Mouse (Mus musculus) retina, postnatal 1 day (tissue): ENCODE results near the gene Rab36.

Experiments used
- DNase-seq: peaks from one replicate; pipeline ENCODE4 v3.0.0-alpha.2; 2012

The Rab36 gene

DNA sequence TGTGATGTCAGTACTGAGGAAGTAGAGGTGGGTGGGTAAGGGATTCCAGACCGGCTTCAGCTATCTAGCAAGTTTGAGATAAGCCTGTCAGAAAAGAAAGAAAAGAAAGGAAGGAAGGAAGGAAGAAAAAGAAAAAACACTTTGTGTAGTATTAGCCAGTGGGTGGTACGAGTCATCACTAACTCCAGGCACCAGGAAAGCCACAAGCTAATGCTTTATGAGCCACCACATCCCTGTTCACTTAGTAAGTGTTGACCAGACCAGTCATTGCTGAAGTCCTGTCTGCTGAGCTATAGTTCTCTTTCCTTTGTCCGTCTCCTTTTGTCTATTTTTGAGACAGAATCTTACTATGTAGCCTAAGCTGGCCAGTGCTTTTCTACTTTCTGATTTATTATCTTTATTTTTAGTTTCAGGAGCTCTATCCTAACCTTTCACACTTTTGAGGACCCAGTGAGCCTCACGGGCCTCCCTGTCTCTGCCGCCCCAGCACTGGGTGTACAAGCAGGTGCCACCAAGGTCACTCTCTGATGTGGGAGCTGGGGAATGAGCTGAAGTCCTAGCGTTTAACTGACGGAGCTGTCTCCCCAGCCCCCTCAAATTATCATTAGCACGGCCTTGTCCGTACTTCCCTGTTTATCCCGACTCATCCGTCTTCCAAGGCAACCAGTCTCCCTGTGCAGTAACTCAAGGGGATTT, 33.6 kb downstream of the Rab36 start:
- DNase-seq, result no peak

GRCm38 (mm10) chr10:75075665-75076064, 38.8 kb downstream of the Rab36 start:
- no peak for DNase-seq

- no peak for DNase-seq
Measured at GRCm38 (mm10) chr10:75078174-75079128, 41.6 kb downstream of the Rab36 start.

- DNase-seq, result no peak
Measured at GRCm38 (mm10) chr10:75085330-75085729, 48.5 kb downstream of the Rab36 start.

DNA sequence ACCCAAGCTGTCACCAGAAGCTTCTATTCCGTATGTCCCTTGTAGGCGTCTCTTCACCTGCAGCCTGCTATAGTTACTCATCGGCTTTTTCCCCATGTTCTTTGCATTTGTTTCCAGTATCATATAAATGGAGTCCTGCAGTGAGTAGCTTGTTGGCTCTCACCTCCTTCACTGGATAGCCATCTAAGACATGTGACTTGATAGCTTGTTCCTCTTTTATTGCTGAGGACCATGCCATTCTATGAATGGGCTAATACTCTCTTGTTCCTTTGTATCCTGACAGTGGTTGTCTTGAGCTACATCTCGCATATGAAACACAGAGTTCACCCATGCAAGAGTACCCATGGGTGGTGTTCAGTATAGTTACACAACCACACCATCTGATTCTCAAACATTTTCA, 51.6 kb downstream of the Rab36 start:
- no peak for DNase-seq

GRCm38 (mm10) chr10:75091478-75092152, 54.8 kb downstream of the Rab36 start:
- DNase-seq, result no peak

DNA sequence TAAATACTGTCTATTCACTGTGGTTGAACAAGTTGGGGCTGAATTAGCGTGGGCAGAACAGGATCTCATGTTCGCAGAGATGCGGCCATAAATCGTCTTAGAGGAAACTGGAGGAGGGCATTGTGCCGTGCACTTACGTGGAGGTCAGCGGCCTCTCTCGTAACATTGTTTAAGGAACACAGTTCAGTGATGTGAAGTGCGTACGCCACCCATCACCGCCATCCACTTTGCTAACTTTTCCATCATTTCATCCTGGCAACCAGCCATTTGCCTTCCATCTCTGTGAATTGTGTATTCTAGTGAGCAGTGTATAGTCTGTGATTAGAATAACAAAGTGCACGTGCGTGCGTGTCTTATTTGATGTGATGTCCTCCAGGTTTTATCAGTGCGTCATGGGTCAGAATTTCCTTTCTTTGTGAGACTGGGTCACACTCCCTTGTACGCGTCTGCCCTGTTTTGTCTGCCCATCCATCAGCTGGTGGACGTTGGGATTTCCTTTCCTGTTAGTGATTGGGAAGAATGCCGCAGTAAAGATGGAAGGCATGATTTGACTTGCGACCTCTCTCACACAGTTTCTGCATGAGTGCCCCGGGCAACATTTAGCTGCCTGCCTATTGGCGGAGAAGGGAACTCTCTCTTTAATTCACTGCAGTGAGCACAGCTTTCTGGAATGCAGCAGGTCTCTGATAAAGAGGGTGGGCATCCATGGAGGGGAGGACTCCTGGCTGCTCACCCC, 56.6 kb downstream of the Rab36 start:
- DNase-seq, result peak; percentile 72

- DNase-seq, result no peak
Measured at GRCm38 (mm10) chr10:75094338-75094737, 57.5 kb downstream of the Rab36 start.

- DNase-seq, result no peak
Measured at GRCm38 (mm10) chr10:75095216-75095615, 58.4 kb downstream of the Rab36 start.

DNA sequence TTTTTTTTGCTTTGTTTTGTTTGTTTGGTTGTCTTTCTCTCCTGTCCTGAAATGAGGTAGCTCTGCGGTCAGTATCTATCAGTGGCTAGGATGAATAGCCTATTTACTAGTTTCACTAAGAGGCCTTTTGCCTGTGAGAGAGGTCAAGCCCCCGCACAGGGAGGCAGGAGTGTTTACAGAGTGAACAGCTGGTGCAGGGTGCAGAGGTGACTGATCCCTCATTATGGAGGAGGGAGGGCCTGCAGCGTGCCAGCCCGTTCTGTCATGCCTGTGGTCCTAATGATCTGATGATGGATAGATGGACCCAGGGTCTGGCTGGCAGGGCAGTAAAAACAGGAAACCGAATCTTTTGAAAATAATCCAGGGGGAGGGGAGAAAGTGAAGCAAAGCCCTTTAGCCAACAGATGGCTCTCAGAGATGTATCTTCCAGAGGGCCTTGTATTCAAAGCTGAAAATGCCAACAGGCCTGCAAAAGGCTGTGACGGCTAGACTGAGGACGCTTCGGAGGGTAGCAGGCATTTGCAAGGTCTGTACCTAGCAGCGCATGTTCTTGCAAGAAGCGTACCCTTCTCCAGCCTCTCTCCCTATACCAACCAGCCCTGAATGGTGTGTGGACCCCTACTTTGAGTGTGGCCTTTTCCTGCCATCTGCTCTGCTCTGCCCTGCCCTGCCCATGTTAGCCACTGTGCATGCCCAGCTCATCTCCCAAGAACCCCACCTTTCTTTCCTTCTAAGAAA, 61.8 kb downstream of the Rab36 start:
- DNase-seq, result peak; percentile 88

- DNase-seq, result peak; percentile 35
Measured at GRCm38 (mm10) chr10:75100298-75100697, 63.4 kb downstream of the Rab36 start.

DNA sequence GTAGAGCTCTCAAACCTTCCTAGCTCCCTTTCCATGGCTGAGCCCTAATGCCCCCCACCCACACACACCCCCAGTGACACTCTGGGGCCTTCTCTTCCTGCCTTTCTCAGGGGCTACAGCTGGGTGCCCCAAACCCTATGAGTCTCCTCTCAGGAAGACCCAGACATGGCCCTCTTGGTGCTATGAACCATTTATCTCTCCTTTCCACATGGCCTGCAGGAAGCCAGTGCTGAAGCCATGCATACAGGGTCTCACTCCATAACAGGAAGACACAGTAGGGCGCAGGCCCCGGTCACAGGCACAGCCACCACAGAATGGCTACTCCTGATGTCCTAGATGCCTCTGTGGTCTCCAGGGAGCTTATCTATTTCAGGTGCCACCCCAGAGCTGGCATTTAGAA, 66.6 kb downstream of the Rab36 start:
- no peak for DNase-seq
